Mouse (Mus musculus) right cerebral cortex, postnatal 4 days (tissue): ENCODE results near the gene Prm1.
"Not testable (repeated sequence)": the region's sequence is repeated elsewhere in the genome, so short reads cannot be mapped to it uniquely, and the experiment has no call there.

ENCODE experiments used
- DNase-seq: peaks from one replicate; pipeline ENCODE4 v3.0.0-alpha.2; 2022

Gene Prm1

GRCm38 (mm10) chr16:10805789-10806527, at the start of gene Prm1:
Prm1 (minus strand) TSS chr16:10805839.
- no peak for DNase-seq

- not testable (repeated sequence) for DNase-seq
Measured at GRCm38 (mm10) chr16:10852216-10852615, 46.6 kb upstream of the Prm1 start.

- no peak for DNase-seq
Measured at GRCm38 (mm10) chr16:10850905-10851304, 45.3 kb upstream of the Prm1 start.

- DNase-seq = peak; percentile 38
Measured at GRCm38 (mm10) chr16:10849965-10850861, 44.6 kb upstream of the Prm1 start.

GRCm38 (mm10) chr16:10846503-10846902, 40.9 kb upstream of the Prm1 start:
- DNase-seq = peak; percentile 62

GRCm38 (mm10) chr16:10845952-10846351, 40.3 kb upstream of the Prm1 start:
- DNase-seq = no peak

GRCm38 (mm10) chr16:10844319-10844670, 38.7 kb upstream of the Prm1 start:
- no peak for DNase-seq

GRCm38 (mm10) chr16:10843486-10844318, 38.1 kb upstream of the Prm1 start:
- peak; percentile 24 for DNase-seq

GRCm38 (mm10) chr16:10842282-10842855, 36.7 kb upstream of the Prm1 start:
- no peak for DNase-seq

GRCm38 (mm10) chr16:10840018-10840417, 34.4 kb upstream of the Prm1 start:
- DNase-seq = no peak

- DNase-seq = no peak
Measured at GRCm38 (mm10) chr16:10838487-10839245, 33.0 kb upstream of the Prm1 start.

GRCm38 (mm10) chr16:10837903-10838302, 32.3 kb upstream of the Prm1 start:
- no peak for DNase-seq

GRCm38 (mm10) chr16:10837250-10837649, 31.6 kb upstream of the Prm1 start:
- no peak for DNase-seq

- no peak for DNase-seq
Measured at GRCm38 (mm10) chr16:10836388-10836787, 30.7 kb upstream of the Prm1 start.

GRCm38 (mm10) chr16:10834911-10835587, 29.4 kb upstream of the Prm1 start, which contains the start of gene Rmi2:
Rmi2 (plus strand) TSS chr16:10835059.
- peak; percentile 85 for DNase-seq

GRCm38 (mm10) chr16:10834542-10834910, 28.9 kb upstream of the Prm1 start:
- no peak for DNase-seq

GRCm38 (mm10) chr16:10828461-10828805, 22.8 kb upstream of the Prm1 start:
- no peak for DNase-seq

- DNase-seq = no peak
Measured at GRCm38 (mm10) chr16:10827766-10828460, 22.3 kb upstream of the Prm1 start.

- DNase-seq = no peak
Measured at GRCm38 (mm10) chr16:10827269-10827668, 21.6 kb upstream of the Prm1 start.

- DNase-seq = no peak
Measured at GRCm38 (mm10) chr16:10825840-10826239, 20.2 kb upstream of the Prm1 start.

GRCm38 (mm10) chr16:10824536-10824935, 18.9 kb upstream of the Prm1 start:
- DNase-seq = no peak
